Comparison of ENCODE assay signal across 8 mouse cellular contexts in genomic region chr13:30974247-30974630, GRCm38 (mm10). TPM values are rescaled to one million over a fixed set of nuclear protein-coding genes. Genes with fewer than 3 reads are reported as not detected.
DNase-seq lines count a peak whose midpoint lies in the region; ATAC-seq and TF ChIP-seq lines count a peak whose summit lies in the region.

No protein-coding gene starts in this region.

- no peak for DNase-seq in kidney, adult 9 months
- no peak for DNase-seq in midbrain, embryonic 14.5 days
- no peak for DNase-seq in gastrocnemius, postnatal 4 days (ENCODE audit: low spot score in 2 of 2)
- no peak for DNase-seq in spleen, adult 18-20 months

- TF ChIP-seq POLR2A in cortical plate, adult 2 months (IDR thresholded peaks at IDR 0.05; ENCODE audit: extremely low read depth, insufficient read depth, low read length): no peak

- peaks cover 9% of the 10 kb centered on the region; the same call in 1 of the 2 replicates for H3K4me1 ChIP-seq in kidney, embryonic 15.5 days
- H3K4me1 ChIP-seq in cortical plate, adult 2 months (ENCODE audit: control insufficient read depth, insufficient read depth, low read length): peaks cover 4% of the 10 kb centered on the region
- peaks cover 22% of the 10 kb centered on the region for H3K4me1 ChIP-seq in hindbrain, embryonic 13.5 days (replicated peaks)
- H3K4me1 ChIP-seq in midbrain, embryonic 14.5 days (ENCODE audit: control insufficient read depth, insufficient read depth, low read length): peaks cover 4% of the 10 kb centered on the region; the same call in 1 of the 2 replicates

- H3K9ac ChIP-seq in kidney, embryonic 15.5 days: peak overlapping the region; percentile 85
- H3K9ac ChIP-seq in hindbrain, embryonic 13.5 days: peak overlapping the region; percentile 89
- peak overlapping the region; percentile 92; the same call in 1 of the 2 replicates for H3K9ac ChIP-seq in midbrain, embryonic 14.5 days (replicated peaks; ENCODE audit: low read length)

- H3K9me3 ChIP-seq in kidney, embryonic 15.5 days (replicated peaks): no peaks in the 10 kb centered on the region
- H3K9me3 ChIP-seq in hindbrain, embryonic 13.5 days: no peaks in the 10 kb centered on the region
- H3K9me3 ChIP-seq in midbrain, embryonic 14.5 days (ENCODE audit: control insufficient read depth, low read length): no peaks in the 10 kb centered on the region

- 16% methylated on average over 5 of the region's 5 CpGs for WGBS in kidney, embryonic 15.5 days
- WGBS in hindbrain, embryonic 13.5 days: 25% methylated on average over 5 of the region's 5 CpGs
- WGBS in midbrain, embryonic 14.5 days: 17% methylated on average over 5 of the region's 5 CpGs

- no peaks in the 10 kb centered on the region for H3K36me3 ChIP-seq in kidney, embryonic 15.5 days
- no peaks in the 10 kb centered on the region for H3K36me3 ChIP-seq in hindbrain, embryonic 13.5 days
- H3K36me3 ChIP-seq in midbrain, embryonic 14.5 days (ENCODE audit: control insufficient read depth, insufficient read depth, low read length): no peaks in the 10 kb centered on the region

- no peak for TF ChIP-seq CTCF in cortical plate, adult 2 months (IDR thresholded peaks at IDR 0.05; ENCODE audit: extremely low read depth, insufficient read depth, low read length)

- H3K27ac ChIP-seq in kidney, embryonic 15.5 days: no peak overlapping the region
- no peak overlapping the region for H3K27ac ChIP-seq in cortical plate, adult 2 months (ENCODE audit: insufficient read depth, low read length)
- H3K27ac ChIP-seq in hindbrain, embryonic 13.5 days: no peak overlapping the region
- peak overlapping the region; percentile 87; the same call in 1 of the 2 replicates for H3K27ac ChIP-seq in midbrain, embryonic 14.5 days (replicated peaks; ENCODE audit: low read depth, low read length)

- 0 out of 2 replicates have a peak, but pooled peaks cover 6% of the 10 kb centered on the region for H3K27me3 ChIP-seq in kidney, embryonic 15.5 days
- H3K27me3 ChIP-seq in hindbrain, embryonic 13.5 days: no peaks in the 10 kb centered on the region
- no peaks in the 10 kb centered on the region for H3K27me3 ChIP-seq in midbrain, embryonic 14.5 days (ENCODE audit: control insufficient read depth, insufficient read depth, low read length)

- peak overlapping the region; percentile 95 for H3K4me3 ChIP-seq in kidney, embryonic 15.5 days (replicated peaks)
- H3K4me3 ChIP-seq in cortical plate, adult 2 months (ENCODE audit: insufficient read depth, low read length): peak overlapping the region; percentile 72
- H3K4me3 ChIP-seq in hindbrain, embryonic 13.5 days: peak overlapping the region; percentile 90
- H3K4me3 ChIP-seq in midbrain, embryonic 14.5 days (replicated peaks; ENCODE audit: low read depth, low read length): peak overlapping the region; percentile 87

- peak overlapping the region; percentile 67 for H3K4me2 ChIP-seq in kidney, embryonic 15.5 days
- peak overlapping the region; percentile 63 for H3K4me2 ChIP-seq in hindbrain, embryonic 13.5 days
- H3K4me2 ChIP-seq in midbrain, embryonic 14.5 days (ENCODE audit: low read length): peak overlapping the region; percentile 67

- ATAC-seq in kidney, embryonic 15.5 days (replicated peaks; ENCODE audit: low FRiP score): peak; percentile 72
- ATAC-seq in hindbrain, embryonic 13.5 days (ENCODE audit: low FRiP score): peak; percentile 78
- peak; percentile 49 for ATAC-seq in midbrain, embryonic 14.5 days (ENCODE audit: low FRiP score, low TSS enrichment)
- no peak for ATAC-seq in inflammation-experienced regulatory T-cells, adult 6 months

RNA-seq across cellular contexts. Expression of gene Gm5447, which starts 0.2 kb away (rescaled TPM):
- polyA plus RNA-seq in kidney, embryonic 15.5 days (2015; fragmentation: Nextera tagmentation; extraction: Ambion mirVana): 0.24 TPM in 1 of 2 replicates, not detected in the other
- 0.06 TPM in 1 of 2 replicates, not detected in the other for polyA plus RNA-seq in cortical plate, adult 2 months (2012; rRNA removed)
- 0.10 and 0.16 TPM in 2 replicates for polyA plus RNA-seq in hindbrain, embryonic 13.5 days (2015; fragmentation: Nextera tagmentation; extraction: Ambion mirVana)
- polyA plus RNA-seq in midbrain, embryonic 14.5 days (2014; fragmentation: Nextera tagmentation; extraction: Ambion mirVana): not detected in 2 replicates
- total RNA-seq in gastrocnemius, postnatal 4 days (2021): not detected
- not detected for polyA plus RNA-seq in inflammation-experienced regulatory T-cells, adult 6 months (2017; shearing (Covaris generic))

RNA-seq across cellular contexts. Expression of gene Exoc2, which starts 0.3 kb away (rescaled TPM):
- 28.0 and 29.9 TPM in 2 replicates for polyA plus RNA-seq in kidney, embryonic 15.5 days (2015; fragmentation: Nextera tagmentation; extraction: Ambion mirVana)
- 25.2 and 26.6 TPM in 2 replicates for polyA plus RNA-seq in cortical plate, adult 2 months (2012; rRNA removed)
- polyA plus RNA-seq in hindbrain, embryonic 13.5 days (2015; fragmentation: Nextera tagmentation; extraction: Ambion mirVana): 47.0 and 48.4 TPM in 2 replicates
- polyA plus RNA-seq in midbrain, embryonic 14.5 days (2014; fragmentation: Nextera tagmentation; extraction: Ambion mirVana): 56.2 and 63.1 TPM in 2 replicates
- total RNA-seq in gastrocnemius, postnatal 4 days (2021): 10 to 100 TPM; 20.5 to 20.9 TPM
- polyA plus RNA-seq in inflammation-experienced regulatory T-cells, adult 6 months (2017; shearing (Covaris generic)): 10 to 100 TPM; 67.2 to 77.9 (median 77.0) TPM

RNA-seq across cellular contexts. Expression of gene Hus1b, which starts 26.7 kb away (rescaled TPM):
- polyA plus RNA-seq in kidney, embryonic 15.5 days (2015; fragmentation: Nextera tagmentation; extraction: Ambion mirVana): 0.18 TPM in 1 of 2 replicates, not detected in the other
- 0.10 and 0.17 TPM in 2 replicates for polyA plus RNA-seq in cortical plate, adult 2 months (2012; rRNA removed)
- not detected in 2 replicates for polyA plus RNA-seq in hindbrain, embryonic 13.5 days (2015; fragmentation: Nextera tagmentation; extraction: Ambion mirVana)
- 0.24 and 0.36 TPM in 2 replicates for polyA plus RNA-seq in midbrain, embryonic 14.5 days (2014; fragmentation: Nextera tagmentation; extraction: Ambion mirVana)
- under 1 TPM; 0.91 to 0.93 TPM for total RNA-seq in gastrocnemius, postnatal 4 days (2021)
- under 1 TPM in 2 of 3 experiments, not detected in 1; 0.86 to 0.91 TPM for polyA plus RNA-seq in inflammation-experienced regulatory T-cells, adult 6 months (2017; shearing (Covaris generic))
